Mouse (Mus musculus) embryonic fibroblast, embryonic 13.5 days (primary cell): ENCODE measurements around the gene Lyrm9. TPM values are rescaled to one million over a fixed set of nuclear protein-coding genes. Genes with fewer than 3 reads are reported as not detected.

Source experiments
- H3K27ac ChIP-seq: 2 replicates; pipeline ENCODE4 v1.5.1; 2012; ENCODE audit warnings: low read length, control low read depth, inconsistent platforms; ENCODE audit not compliant: insufficient read depth
- H3K4me1 ChIP-seq: 2 replicates; pipeline ENCODE4 v1.6.1; 2011; ENCODE audit warnings: low read length; ENCODE audit not compliant: control insufficient read depth, insufficient read depth
- H3K4me3 ChIP-seq: 2 replicates; pipeline ENCODE4 v1.5.1; 2011; ENCODE audit warnings: mild to moderate bottlenecking, control low read depth, low read length; ENCODE audit not compliant: insufficient read depth
- CTCF ChIP-seq: IDR thresholded peaks from 2 replicates; pipeline ENCODE4 v1.5.1; 2011; ENCODE audit warnings: mild to moderate bottlenecking, control low read depth, low read length, moderate library complexity, borderline replicate concordance; ENCODE audit not compliant: insufficient read depth
- POLR2A ChIP-seq: IDR thresholded peaks from 2 replicates; pipeline ENCODE4 v1.6.1; 2011; ENCODE audit warnings: low read depth, mild to moderate bottlenecking, control low read depth, low read length, moderate library complexity
- polyA plus RNA-seq: library from polyadenylated mRNA; stranded (reverse); fragments of >200 nt; gene quantifications from 2 replicates; pipeline ENCODE4 v1.2.4, GENCODE M21; 2011; ENCODE audit warnings: low read depth; ENCODE audit not compliant: missing spikeins, insufficient read length

The Lyrm9 gene
- polyA plus RNA-seq, 1 experiment, result 3.8 TPM

DNA sequence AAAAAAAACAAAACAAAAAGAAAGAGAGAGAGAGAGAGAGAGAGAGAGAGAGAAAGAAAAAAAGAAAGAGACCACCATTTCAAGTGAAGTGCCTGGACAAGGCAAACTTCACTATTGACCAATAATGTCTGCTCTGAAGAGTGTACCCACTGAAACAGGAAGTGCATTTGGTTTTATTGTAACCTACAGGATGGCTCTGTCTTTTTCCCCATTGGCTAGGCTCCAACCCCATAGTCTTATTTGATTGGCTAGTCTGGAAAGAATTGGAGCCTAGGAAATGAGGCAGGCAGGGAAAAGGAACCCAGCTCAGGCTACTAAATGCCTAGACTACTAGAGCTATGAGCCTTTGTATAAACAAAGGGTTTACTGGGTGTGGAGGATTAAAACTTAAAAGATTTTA is 17.0 kb upstream of the Lyrm9 start:
- Histone ChIP-seq H3K4me3 (no peak overlapping the region), H3K4me1 (no peaks in the 10 kb centered on the region), H3K27ac (no peak overlapping the region)
- no peak for TF ChIP-seq POLR2A
- no peak for TF ChIP-seq CTCF

DNA sequence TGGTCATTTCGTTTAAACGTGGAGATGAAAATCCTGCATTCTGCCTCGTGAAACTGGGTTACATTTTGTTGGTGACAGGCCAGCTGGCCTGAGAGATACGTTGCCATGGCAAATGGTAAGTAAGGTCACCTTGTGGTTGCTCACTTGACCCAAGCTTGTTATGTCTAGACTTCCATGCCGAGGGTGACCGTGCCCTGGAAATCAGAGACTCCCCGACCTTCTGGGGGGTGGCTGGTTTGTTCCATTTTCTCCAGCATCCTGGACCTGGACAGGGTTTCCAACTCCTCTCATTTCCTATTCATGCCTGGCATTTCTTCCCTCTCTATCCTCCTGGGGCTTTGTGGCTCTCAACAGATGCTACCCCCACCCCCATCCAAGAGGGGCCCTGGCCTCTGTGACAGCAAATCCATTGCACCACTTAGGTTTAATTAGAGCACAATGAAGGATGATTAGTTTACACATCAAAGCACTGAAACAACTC is 11.9 kb upstream of the Lyrm9 start:
- Histone ChIP-seq H3K27ac (no peak overlapping the region), H3K4me1 (no peaks in the 10 kb centered on the region), H3K4me3 (no peak overlapping the region)
- TF ChIP-seq CTCF (no peak), POLR2A (no peak)

DNA sequence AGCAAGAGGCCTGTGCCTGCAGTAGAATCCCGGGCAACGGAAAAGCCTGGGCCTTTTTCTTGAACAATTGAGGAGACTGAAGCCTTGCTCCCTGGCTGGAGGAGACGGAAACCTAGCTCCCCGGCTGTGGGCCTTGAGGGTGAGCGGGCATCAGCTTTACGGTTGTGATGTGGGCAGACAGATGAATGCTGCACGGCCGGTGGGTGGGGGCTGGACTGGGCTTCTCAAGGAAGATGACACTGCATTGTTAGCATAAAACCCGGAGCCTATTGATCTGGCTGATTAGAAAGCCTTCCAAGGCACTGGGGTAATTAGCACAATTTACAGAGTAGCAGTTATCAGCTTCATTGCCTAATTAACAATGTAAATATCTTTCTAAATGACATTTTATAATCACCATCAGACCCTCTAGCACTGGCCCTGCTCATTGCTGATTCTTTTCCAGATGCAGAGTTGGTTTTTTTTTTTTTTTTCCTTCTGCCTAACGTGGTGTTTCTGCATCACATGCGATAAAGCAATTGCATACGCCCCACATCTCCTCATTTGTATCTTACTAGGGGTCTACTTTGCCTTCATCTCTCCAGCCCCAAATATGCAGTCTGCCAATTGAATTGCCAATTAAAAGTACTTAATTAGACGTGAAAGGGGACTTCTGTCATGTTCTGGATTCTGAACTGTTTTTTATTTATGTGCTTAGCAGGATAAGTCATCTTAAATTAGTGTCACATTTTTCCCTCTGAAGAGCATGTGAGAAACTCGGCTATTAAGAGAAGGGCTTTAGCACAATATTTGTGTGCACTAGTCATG is 10.2 kb upstream of the Lyrm9 start:
- Histone ChIP-seq H3K4me1 (no peaks in the 10 kb centered on the region), H3K4me3 (no peak overlapping the region), H3K27ac (no peak overlapping the region)
- TF ChIP-seq POLR2A (no peak), CTCF (no peak)

DNA sequence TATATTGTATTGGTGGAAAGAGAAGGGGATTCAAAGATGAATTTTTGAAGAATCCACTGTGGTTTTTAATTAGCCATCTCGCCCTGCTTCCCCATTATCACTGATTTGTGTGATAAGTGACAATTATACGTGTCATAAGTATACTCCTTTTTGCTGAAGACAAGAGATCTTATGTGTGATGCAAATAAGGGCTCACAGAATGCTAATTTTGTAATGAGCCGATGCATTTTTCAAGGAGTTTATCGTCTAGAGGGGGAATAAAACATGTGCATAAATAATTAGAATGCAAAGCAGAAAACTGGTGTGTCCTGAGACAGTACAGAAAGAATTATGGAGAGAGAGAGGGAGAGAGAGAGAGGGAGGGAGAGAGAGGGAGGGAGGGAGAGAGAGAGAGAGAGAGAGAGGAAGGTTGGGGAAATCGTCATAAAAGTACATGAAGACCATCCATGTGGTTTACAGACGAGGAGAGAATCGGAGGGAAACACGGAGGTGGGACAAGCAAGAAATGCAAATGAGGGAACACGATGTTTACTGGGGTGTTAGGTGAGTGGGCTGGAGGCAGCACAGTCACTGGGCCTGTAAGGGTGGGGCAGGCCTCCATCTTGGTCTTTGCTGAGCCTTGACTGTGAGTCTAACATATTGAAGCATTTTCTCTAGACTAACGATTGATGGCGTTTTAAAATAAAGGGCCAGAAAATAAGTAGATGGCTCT is 8.9 kb upstream of the Lyrm9 start:
- TF ChIP-seq POLR2A (no peak), CTCF (no peak)
- Histone ChIP-seq H3K4me3 (no peak overlapping the region), H3K4me1 (no peaks in the 10 kb centered on the region), H3K27ac (no peak overlapping the region)

DNA sequence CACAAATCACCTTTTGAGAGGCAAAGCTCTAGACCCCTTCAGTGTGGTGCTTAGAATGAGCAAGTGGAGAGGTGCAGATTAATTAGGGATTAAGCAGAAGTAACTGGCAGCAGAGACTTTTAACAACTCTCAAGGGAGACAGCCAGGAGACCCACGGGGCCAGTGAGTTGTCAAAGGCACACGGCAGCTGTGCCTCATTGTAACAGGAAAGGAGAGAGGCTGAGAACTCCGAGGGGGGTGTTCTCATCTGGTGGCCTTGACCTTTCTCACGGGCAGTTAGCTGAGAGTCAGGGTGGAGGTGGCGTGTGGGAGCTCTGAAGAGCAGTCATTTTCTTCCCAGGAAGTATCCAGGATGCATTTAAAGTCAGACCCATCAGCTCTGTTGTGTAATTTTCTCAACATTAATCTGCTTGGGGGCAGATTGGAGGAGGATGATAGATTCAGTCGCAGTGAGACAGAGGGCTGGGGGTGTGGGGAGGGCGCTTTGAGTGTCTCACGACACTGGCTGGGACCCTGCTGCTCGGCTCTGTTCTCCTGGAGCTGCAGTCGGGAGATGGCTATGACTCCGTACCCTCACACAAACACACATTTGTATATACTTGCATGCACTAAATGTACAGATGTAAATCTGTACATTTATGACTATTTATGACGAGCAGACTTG is 5.9 kb upstream of the Lyrm9 start:
- no peak for TF ChIP-seq POLR2A
- TF ChIP-seq CTCF, result no peak
- no peak overlapping the region for H3K27ac ChIP-seq
- H3K4me3 ChIP-seq, result no peak overlapping the region
- no peaks in the 10 kb centered on the region for H3K4me1 ChIP-seq

DNA sequence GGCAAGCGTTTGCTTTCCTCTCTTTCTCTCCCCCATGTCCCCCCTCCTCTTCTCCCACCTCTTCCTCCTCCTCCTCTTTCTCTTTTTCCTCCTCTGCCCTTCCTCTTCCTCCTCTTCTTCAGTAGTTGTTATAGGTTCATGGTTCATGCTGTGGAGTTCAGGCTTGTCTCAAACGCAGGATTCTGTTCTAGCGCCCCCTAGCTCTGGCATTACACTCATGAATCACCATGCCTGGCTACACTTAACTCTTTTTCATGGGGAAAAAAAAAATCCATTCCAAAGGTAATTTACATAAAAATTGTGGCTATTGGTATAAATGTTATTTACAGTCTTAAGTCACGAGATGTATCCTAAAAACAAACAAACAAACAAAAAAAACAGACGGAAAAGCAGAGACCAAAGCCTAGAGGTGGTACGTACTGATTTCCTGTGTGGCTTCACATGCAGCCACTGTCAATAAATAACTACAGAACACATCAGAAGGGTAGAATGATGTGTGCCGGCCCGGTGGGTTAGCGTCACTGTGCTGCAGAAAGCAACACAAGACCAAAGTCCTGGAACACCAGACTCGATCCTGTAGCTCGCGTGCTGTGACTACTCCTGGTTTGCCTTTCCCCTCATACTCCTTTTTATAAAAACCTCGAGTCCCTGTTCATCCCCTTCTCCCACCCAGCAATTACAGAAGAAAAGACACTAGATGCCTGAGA is 3.4 kb upstream of the Lyrm9 start:
- no peak overlapping the region for H3K27ac ChIP-seq
- H3K4me1 ChIP-seq, result no peaks in the 10 kb centered on the region
- H3K4me3 ChIP-seq, result no peak overlapping the region
- TF ChIP-seq POLR2A (no peak), CTCF (0 out of 2 replicates have a peak, but pooled peaks have one; percentile 12)

DNA sequence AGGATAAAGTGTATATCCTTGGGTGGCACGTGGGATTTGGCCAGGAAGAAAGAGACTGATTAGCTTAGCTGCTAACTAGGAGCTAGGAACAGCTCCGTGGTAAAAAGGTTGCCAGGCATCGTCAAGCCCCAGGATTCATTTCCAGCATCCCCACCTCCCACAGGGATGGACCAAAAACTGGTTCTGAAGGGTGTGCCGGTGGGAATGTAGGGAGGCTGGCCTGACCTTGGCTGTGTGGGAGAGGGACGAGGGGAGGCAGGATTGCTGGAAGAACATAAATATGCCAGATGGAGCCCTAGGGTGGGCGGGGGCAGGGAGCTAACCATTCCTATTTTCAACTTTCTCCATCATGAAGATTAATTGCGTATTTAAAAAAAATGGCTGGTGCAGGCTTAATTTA is 1.2 kb downstream of the Lyrm9 start:
- Histone ChIP-seq H3K27ac (no peak overlapping the region), H3K4me3 (no peak overlapping the region), H3K4me1 (peaks cover 3% of the 10 kb centered on the region)
- TF ChIP-seq POLR2A (no peak), CTCF (no peak)

DNA sequence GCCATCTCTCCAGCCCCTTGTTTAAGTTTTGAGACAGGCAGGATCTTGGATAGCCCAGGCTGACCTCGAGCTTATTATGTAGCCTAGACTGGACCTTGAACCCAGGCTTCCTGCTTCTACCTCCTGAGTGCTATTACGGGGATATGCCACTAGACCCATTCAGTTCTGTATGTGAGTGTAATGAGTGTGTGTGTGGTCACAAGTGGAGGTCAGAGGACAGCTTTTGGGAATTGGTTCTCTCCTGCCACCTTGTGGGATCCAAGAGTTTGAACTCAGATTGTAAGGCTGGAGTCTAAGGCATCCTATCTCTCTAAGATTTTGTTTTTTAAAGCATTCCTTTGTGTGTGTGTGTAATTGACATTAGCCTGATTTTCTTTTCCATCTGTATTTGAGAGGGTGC is 2.0 kb downstream of the Lyrm9 start:
- TF ChIP-seq POLR2A, result no peak
- H3K4me1 ChIP-seq, result peaks cover 8% of the 10 kb centered on the region

DNA sequence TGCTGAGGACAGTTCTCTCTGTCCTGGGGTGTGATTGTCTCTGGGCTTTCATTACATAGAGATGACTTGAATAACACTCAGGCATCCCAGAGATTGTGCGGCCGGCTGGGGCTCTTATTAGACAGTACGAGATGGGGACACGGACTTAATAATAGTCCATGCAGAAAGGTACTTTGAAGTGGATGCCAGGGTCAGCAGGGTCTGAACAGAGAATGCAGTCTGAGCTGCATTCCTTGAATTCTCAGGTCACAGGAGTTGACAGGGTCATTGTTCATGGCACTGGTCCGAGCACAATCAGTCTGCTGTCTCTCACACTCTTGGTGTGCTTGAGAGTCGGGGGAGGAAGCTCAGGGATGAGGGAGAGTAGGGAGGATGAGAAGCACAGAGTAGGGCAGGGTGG is 3.0 kb downstream of the Lyrm9 start:
- Histone ChIP-seq H3K4me1 (peaks cover 9% of the 10 kb centered on the region), H3K4me3 (no peak overlapping the region), H3K27ac (no peak overlapping the region)
- TF ChIP-seq CTCF (no peak), POLR2A (no peak)

More for the DNA sequence above, 2.0 kb downstream of the Lyrm9 start:
- no peak overlapping the region for H3K27ac ChIP-seq
- H3K4me3 ChIP-seq, result no peak overlapping the region

DNA sequence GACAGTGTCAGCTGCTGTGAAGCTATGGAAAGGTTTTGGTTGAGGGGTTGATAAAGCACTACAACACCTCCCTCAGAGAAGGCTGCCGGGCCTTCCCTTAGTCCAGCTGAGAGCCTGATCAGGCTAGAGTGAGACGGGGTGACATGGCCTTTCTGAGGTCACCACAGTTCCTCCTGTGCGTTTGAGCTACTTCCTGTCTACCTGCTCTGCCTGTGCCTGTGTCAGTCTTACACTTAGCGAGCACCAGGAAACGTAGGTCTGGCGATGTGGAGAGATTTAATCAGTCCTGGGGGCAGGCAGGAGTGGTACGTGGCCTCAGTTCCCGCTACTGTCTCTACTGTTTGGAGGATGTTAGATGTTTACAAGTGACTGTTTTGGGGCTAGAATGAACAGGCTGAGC is 3.8 kb downstream of the Lyrm9 start:
- Histone ChIP-seq H3K4me3 (no peak overlapping the region), H3K27ac (no peak overlapping the region), H3K4me1 (peaks cover 9% of the 10 kb centered on the region)
- no peak for TF ChIP-seq CTCF
- no peak for TF ChIP-seq POLR2A
